In genomic region chr8:61228678-61229077, GRCm38 (mm10) we compare ENCODE assay signal across 10 mouse cellular contexts. TPM values are rescaled to one million over a fixed set of nuclear protein-coding genes. Genes with fewer than 3 reads are reported as not detected.
DNase-seq lines count a peak whose midpoint lies in the region; ATAC-seq and TF ChIP-seq lines count a peak whose summit lies in the region.
"Had no signal": no experiment of that assay in that cellular context is flagged by ENCODE, and none has a peak within 500 bp of the region (broad histone marks: within the 10 kb centered on the region; RNA-seq: fewer than 3 reads in every experiment).

No protein-coding gene starts in this region.

- H3K27me3 ChIP-seq in heart, embryonic 15.5 days = peaks cover 10% of the 10 kb centered on the region; the same call in 1 of the 2 replicates
- no peaks in the 10 kb centered on the region for H3K27me3 ChIP-seq in CH12.LX (replicated peaks)
- no peaks in the 10 kb centered on the region for H3K27me3 ChIP-seq in forebrain, embryonic 15.5 days
- no peaks in the 10 kb centered on the region for H3K27me3 ChIP-seq in limb, embryonic 14.5 days (ENCODE audit: control insufficient read depth, insufficient read depth, low read length)

- 0 out of 2 replicates have a peak overlapping the region, but pooled peaks have one; percentile 17 for H3K4me2 ChIP-seq in heart, embryonic 15.5 days
- H3K4me2 ChIP-seq in CH12.LX (ENCODE audit: insufficient read depth, low read depth, poor library complexity, severe bottlenecking) = peak overlapping the region; percentile 57
- peak overlapping the region; percentile 84 for H3K4me2 ChIP-seq in forebrain, embryonic 15.5 days (replicated peaks)
- H3K4me2 ChIP-seq in limb, embryonic 14.5 days (replicated peaks; ENCODE audit: low read depth, low read length, severe bottlenecking) = peak overlapping the region; percentile 6; the same call in 1 of the 2 replicates

- no peak for TF ChIP-seq EP300 in CH12.LX (IDR thresholded peaks at IDR 0.05; ENCODE audit: low read length)

- no peaks in the 10 kb centered on the region for H3K36me3 ChIP-seq in heart, embryonic 15.5 days
- peaks cover 0 to 34% of the 10 kb centered on the region in 2 experiments for H3K36me3 ChIP-seq in CH12.LX (replicated peaks in 1 of 2; ENCODE audit: control insufficient read depth in 1 of 2, insufficient read depth in 1 of 2, low read length in 1 of 2)
- H3K36me3 ChIP-seq in forebrain, embryonic 15.5 days = no peaks in the 10 kb centered on the region
- peaks cover 5% of the 10 kb centered on the region; the same call in 1 of the 2 replicates for H3K36me3 ChIP-seq in limb, embryonic 14.5 days (ENCODE audit: control insufficient read depth, insufficient read depth, low read length)

- no peak for ATAC-seq in heart, embryonic 15.5 days (replicated peaks; ENCODE audit: insufficient number of reproducible peaks, insufficient read depth, low FRiP score, low read depth)
- ATAC-seq in forebrain, embryonic 15.5 days (replicated peaks) = no peak
- no peak for ATAC-seq in limb, embryonic 14.5 days (ENCODE audit: low FRiP score, low read depth)
- ATAC-seq in megakaryocyte, adult 5-6 weeks (ENCODE audit: poor library complexity, severe bottlenecking) = no peak

- intact Hi-C loops in heart, postnatal 25 days (cut with DNase I) = loop anchor here (5.0 to 10.0 kb wide), 3 partner anchors 54 to 146 kb away; no protein-coding TSS in a partner anchor

- no peak for TF ChIP-seq CTCF in CH12.LX (conservative IDR thresholded peaks at IDR 0.05 in 1 of 2, IDR thresholded peaks at IDR 0.05 in 1 of 2; ENCODE audit: low read depth in 2 of 2, low read length in 2 of 2)

- WGBS in heart, embryonic 15.5 days = 58% methylated on average over 8 of the region's 8 CpGs
- 66% methylated on average over 8 of the region's 8 CpGs for WGBS in forebrain, embryonic 15.5 days
- 67% methylated on average over 8 of the region's 8 CpGs for WGBS in limb, embryonic 14.5 days

- H3K9ac ChIP-seq in heart, embryonic 15.5 days = no peak overlapping the region
- no peak overlapping the region; the same call in 1 of the 2 replicates for H3K9ac ChIP-seq in CH12.LX (ENCODE audit: insufficient read depth, low read depth)
- no peak overlapping the region for H3K9ac ChIP-seq in forebrain, embryonic 15.5 days (replicated peaks)
- no peak overlapping the region for H3K9ac ChIP-seq in limb, embryonic 14.5 days (ENCODE audit: low read depth, low read length, severe bottlenecking)
- H3K9ac ChIP-seq: liver, embryonic 14.5 days had no signal

- dilution Hi-C loops in CH12.LX (cut with MboI; ENCODE audit: extremely low pct_ligation_motif_present, extremely low pct_unique_long_range_greater_than_20kb, low sequenced_read_pairs) = no loop called here

- peaks cover 67% of the 10 kb centered on the region for H3K79me2 ChIP-seq in CH12.LX (replicated peaks; ENCODE audit: control insufficient read depth, extremely low read depth, insufficient read depth, poor library complexity, severe bottlenecking)

- in situ Hi-C loops in CH12.LX (cut with MboI; ENCODE audit: low pct_ligation_motif_present, low pct_unique_long_range_greater_than_20kb, low sequenced_read_pairs) = loop anchor here (5.0 to 10.0 kb wide), 3 partner anchors 39 to 156 kb away; no protein-coding TSS in a partner anchor

- no peak overlapping the region for H3K27ac ChIP-seq in heart, embryonic 15.5 days
- 0 out of 2 replicates have a peak overlapping the region, but pooled peaks have one; percentile 22 for H3K27ac ChIP-seq in CH12.LX (ENCODE audit: insufficient read depth, low read depth)
- H3K27ac ChIP-seq in forebrain, embryonic 15.5 days (replicated peaks) = no peak overlapping the region
- no peak overlapping the region for H3K27ac ChIP-seq in limb, embryonic 14.5 days (replicated peaks; ENCODE audit: low read depth, low read length)
- H3K27ac ChIP-seq: liver, embryonic 14.5 days had no signal

- H3K4me1 ChIP-seq in heart, embryonic 15.5 days (replicated peaks) = peaks cover 19% of the 10 kb centered on the region
- peaks cover 22 to 69% of the 10 kb centered on the region in 2 experiments for H3K4me1 ChIP-seq in CH12.LX (ENCODE audit: control insufficient read depth in 1 of 2, insufficient read depth in 2 of 2)
- peaks cover 58% of the 10 kb centered on the region for H3K4me1 ChIP-seq in forebrain, embryonic 15.5 days
- H3K4me1 ChIP-seq in limb, embryonic 14.5 days (ENCODE audit: control insufficient read depth, insufficient read depth, low read length) = peaks cover 35% of the 10 kb centered on the region

- TF ChIP-seq POLR2A in CH12.LX (IDR thresholded peaks at IDR 0.05; ENCODE audit: low read depth, low read length) = no peak; the same call in 1 of the 2 replicates
- TF ChIP-seq POLR2A in limb, embryonic 14.5 days (IDR thresholded peaks at IDR 0.05; ENCODE audit: borderline replicate concordance, extremely low read depth, insufficient read depth, insufficient read length) = no peak

- TF ChIP-seq RAD21 in CH12.LX (IDR thresholded peaks at IDR 0.05; ENCODE audit: low read depth, low read length) = no peak

- DNase-seq in heart, postnatal 25 days (ENCODE audit: low spot score) = no peak
- DNase-seq in CH12.LX (ENCODE audit: extremely low read depth) = no peak
- DNase-seq in limb, embryonic 14.5 days (ENCODE audit: low spot score) = no peak
- no peak for DNase-seq in yolk sac, embryonic 10.5 days (ENCODE audit: low spot score)
- no peak for DNase-seq in cerebellum, adult 11 months
- DNase-seq: cerebellum, adult 2 months had no signal

- H3K9me3 ChIP-seq in heart, embryonic 15.5 days (replicated peaks) = no peaks in the 10 kb centered on the region
- H3K9me3 ChIP-seq in CH12.LX (replicated peaks; ENCODE audit: low read length) = no peaks in the 10 kb centered on the region
- H3K9me3 ChIP-seq in forebrain, embryonic 15.5 days = no peaks in the 10 kb centered on the region
- no peaks in the 10 kb centered on the region for H3K9me3 ChIP-seq in limb, embryonic 14.5 days (ENCODE audit: control insufficient read depth, low read length)

- no peak overlapping the region for H3K4me3 ChIP-seq in heart, embryonic 15.5 days
- H3K4me3 ChIP-seq in CH12.LX (replicated peaks in 1 of 3; ENCODE audit: low read depth in 2 of 3, low read length in 2 of 3, poor library complexity in 1 of 3) = peak overlapping the region in 2 of 3 experiments; percentile 10 to 52
- H3K4me3 ChIP-seq in forebrain, embryonic 15.5 days = peak overlapping the region; percentile 28; the same call in 1 of the 2 replicates
- H3K4me3 ChIP-seq in limb, embryonic 14.5 days (replicated peaks; ENCODE audit: low read length) = no peak overlapping the region

TF ChIP-seq in CH12.LX, 34 proteins besides CTCF, POLR2A, EP300 and RAD21:
- peak; percentile 96 for TF ChIP-seq MAX (IDR thresholded peaks at IDR 0.05; ENCODE audit: low read length)
- TF ChIP-seq ZC3H11A (IDR thresholded peaks at IDR 0.05; ENCODE audit: low read depth, low read length) = no peak
- no peak for TF ChIP-seq POLR2AphosphoS2 (IDR thresholded peaks at IDR 0.05; ENCODE audit: low read depth, low read length)
- TF ChIP-seq ETS1 (conservative IDR thresholded peaks at IDR 0.05; ENCODE audit: low read depth, low read length) = 0 out of 2 replicates have a peak, but pooled peaks have one; percentile 9
- TF ChIP-seq MEF2A (IDR thresholded peaks at IDR 0.05; ENCODE audit: borderline replicate concordance, low read depth, low read length) = no peak
- TF ChIP-seq CHD2 (IDR thresholded peaks at IDR 0.05; ENCODE audit: low read length) = no peak
- TF ChIP-seq BHLHE40 (IDR thresholded peaks at IDR 0.05; ENCODE audit: low read depth, low read length) = peak; percentile 64
- peak; percentile 89 for TF ChIP-seq MXI1 (IDR thresholded peaks at IDR 0.05; ENCODE audit: low read depth, low read length)
- peak; percentile 95 for TF ChIP-seq MYC (IDR thresholded peaks at IDR 0.05; ENCODE audit: low read depth, low read length)

RNA-seq across cellular contexts. Expression of gene Sh3rf1, which starts 5.0 kb away (rescaled TPM):
- 4.8 and 6.5 TPM in 2 replicates for polyA plus RNA-seq in heart, embryonic 15.5 days (2015; fragmentation: Nextera tagmentation; extraction: Ambion mirVana)
- 1 to 10 TPM; 5.5 to 6.0 TPM for total RNA-seq in heart, postnatal 25 days (2021)
- total RNA-seq in CH12.LX (2012; rRNA removed) (8.1 and 10.6 TPM in 2 replicates), CH12.LX (2014; rRNA removed) (5.9 and 6.0 TPM in 2 replicates)
- polyA plus RNA-seq in CH12.LX (2012; ENCODE audit: insufficient read length, low read depth) = 10.6 and 16.8 TPM in 2 replicates
- polyA plus RNA-seq in forebrain, embryonic 15.5 days (2015; fragmentation: Nextera tagmentation; extraction: Ambion mirVana) = 32.3 and 32.8 TPM in 2 replicates
- polyA plus RNA-seq in limb, embryonic 14.5 days (2012; rRNA removed) = 8.8 and 9.9 TPM in 2 replicates
- 12.8 and 15.2 TPM in 2 replicates for polyA plus RNA-seq in limb, embryonic 14.5 days (2014; fragmentation: Nextera tagmentation; extraction: Ambion mirVana)
- total RNA-seq in megakaryocyte, adult 5-6 weeks (2015) = 2.7 TPM in 2 replicates
- 1.8 and 2.6 TPM in 2 replicates for total RNA-seq in megakaryocyte, adult 5-6 weeks (2017)

Comparison
In these comparisons a context has a peak if more than half of its experiments do, and no peak if none do; other contexts are left out.
1. H3K4me2 ChIP-seq: peak in every context shown above with its lines; median percentile 84 in forebrain, embryonic 15.5 days; 57 in CH12.LX; 17 in heart, embryonic 15.5 days; 6 in limb, embryonic 14.5 days.
2. H3K4me3 ChIP-seq: peak in CH12.LX (2 of 3) and forebrain, embryonic 15.5 days (single experiment); none in heart, embryonic 15.5 days (single experiment) and limb, embryonic 14.5 days (single experiment).